Mouse (Mus musculus): Measurements from ENCODE around the gene Spin2d. TPM values are rescaled to one million over a fixed set of nuclear protein-coding genes. Genes with fewer than 3 reads are reported as not detected.
"Not testable (repeated sequence)": the region's sequence is repeated elsewhere in the genome, so short reads cannot be mapped to it uniquely, and the experiment has no call there.

Gene Spin2d
- polyA plus RNA-seq (2014; fragmentation: Nextera tagmentation; extraction: Ambion mirVana) = not detected in 2 replicates

DNA sequence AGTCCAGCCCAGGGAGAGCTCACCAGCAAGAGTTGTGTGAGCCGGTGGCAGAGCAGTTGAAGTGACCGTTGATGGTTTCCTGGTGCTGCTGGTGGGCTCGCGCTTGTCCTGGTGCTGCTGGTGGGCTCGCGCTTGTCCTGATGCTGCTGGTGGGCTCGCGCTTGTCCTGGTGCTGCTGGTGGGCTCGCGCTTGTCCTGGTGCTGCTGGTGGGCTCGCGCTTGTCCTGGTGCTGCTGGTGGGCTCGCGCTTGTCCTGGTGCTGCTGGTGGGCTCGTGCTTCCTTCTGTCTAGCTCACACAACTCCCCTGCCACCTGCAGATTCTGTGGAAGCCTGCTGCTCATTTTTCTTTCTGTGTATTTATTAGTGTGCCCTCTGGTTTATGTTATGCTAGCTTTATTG, at the start of gene Spin2d:
Spin2d (minus strand) TSS at position 101 of the 400 bp plus-strand sequence.
- H3K36me3 ChIP-seq (ENCODE audit: control insufficient read depth, insufficient read depth, low read length); H3K4me2 ChIP-seq (replicated peaks; ENCODE audit: low read depth, low read length); H3K27me3 ChIP-seq (ENCODE audit: control insufficient read depth, insufficient read depth, low read length); H3K9me3 ChIP-seq (ENCODE audit: control insufficient read depth, low read length); H3K4me3 ChIP-seq (ENCODE audit: low read length); H3K27ac ChIP-seq (ENCODE audit: low read depth, low read length); H3K4me1 ChIP-seq (ENCODE audit: control insufficient read depth, insufficient read depth, low read length); ATAC-seq (ENCODE audit: low FRiP score, low TSS enrichment); H3K9ac ChIP-seq (ENCODE audit: low read depth, low read length): not testable (repeated sequence)
- 87% methylated on average over 5 of the region's 15 CpGs for WGBS

GRCm38 (mm10) chrX:73225365-73225764, 48.6 kb upstream of the Spin2d start:
- Histone ChIP-seq H3K4me3 (ENCODE audit: low read length) (no peak overlapping the region), H3K4me2 (replicated peaks; ENCODE audit: low read depth, low read length) (no peak overlapping the region), H3K36me3 (ENCODE audit: control insufficient read depth, insufficient read depth, low read length) (no peaks in the 10 kb centered on the region), H3K9me3 (ENCODE audit: control insufficient read depth, low read length) (no peaks in the 10 kb centered on the region), H3K9ac (ENCODE audit: low read depth, low read length) (no peak overlapping the region), H3K4me1 (ENCODE audit: control insufficient read depth, insufficient read depth, low read length) (no peaks in the 10 kb centered on the region), H3K27me3 (ENCODE audit: control insufficient read depth, insufficient read depth, low read length) (peaks cover 4% of the 10 kb centered on the region; the same call in 1 of the 2 replicates), H3K27ac (ENCODE audit: low read depth, low read length) (no peak overlapping the region)
- ATAC-seq (ENCODE audit: low FRiP score, low TSS enrichment) = no peak
- WGBS = 73% methylated on average over 1 of the region's 1 CpGs

- not testable (repeated sequence) for ATAC-seq (ENCODE audit: low FRiP score, low TSS enrichment); H3K4me2 ChIP-seq (replicated peaks; ENCODE audit: low read depth, low read length); H3K9me3 ChIP-seq (ENCODE audit: control insufficient read depth, low read length); H3K4me3 ChIP-seq (ENCODE audit: low read length); H3K27me3 ChIP-seq (ENCODE audit: control insufficient read depth, insufficient read depth, low read length); H3K9ac ChIP-seq (ENCODE audit: low read depth, low read length); H3K27ac ChIP-seq (ENCODE audit: low read depth, low read length); H3K4me1 ChIP-seq (ENCODE audit: control insufficient read depth, insufficient read depth, low read length); H3K36me3 ChIP-seq (ENCODE audit: control insufficient read depth, insufficient read depth, low read length)
- WGBS = 74% methylated on average over 13 of the region's 19 CpGs
These were observed 37.2 kb upstream of the Spin2d start, which contains the start of gene Xlr4b for GRCm38 (mm10) chrX:73213819-73214564. Xlr4b (plus strand) TSS chrX:73214333.

DNA sequence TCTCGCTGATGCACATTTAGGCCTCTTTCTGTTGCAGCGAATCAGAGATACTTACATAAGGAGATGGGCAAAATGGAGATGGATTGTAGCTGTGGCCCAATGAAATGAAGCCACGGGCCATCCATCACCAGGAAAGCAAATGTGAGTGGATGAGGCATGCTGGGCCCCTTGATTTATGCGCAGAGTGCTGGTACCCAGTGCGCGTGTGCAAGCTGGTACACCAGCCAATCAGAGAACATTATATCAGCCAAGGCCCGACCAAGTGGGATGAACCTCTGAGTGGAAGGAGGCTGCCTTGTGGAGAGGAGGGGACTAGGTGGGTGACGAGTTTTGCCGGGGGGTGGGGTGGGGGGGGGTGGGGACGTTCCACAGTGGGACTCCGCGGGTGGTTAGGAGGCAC, 15.1 kb upstream of the Spin2d start, which contains the start of gene Xlr3b:
Xlr3b (plus strand) TSS at position 274 of the 400 bp plus-strand sequence.
- 73% methylated on average over 12 of the region's 12 CpGs for WGBS
- not testable (repeated sequence) for ATAC-seq (ENCODE audit: low FRiP score, low TSS enrichment)

DNA sequence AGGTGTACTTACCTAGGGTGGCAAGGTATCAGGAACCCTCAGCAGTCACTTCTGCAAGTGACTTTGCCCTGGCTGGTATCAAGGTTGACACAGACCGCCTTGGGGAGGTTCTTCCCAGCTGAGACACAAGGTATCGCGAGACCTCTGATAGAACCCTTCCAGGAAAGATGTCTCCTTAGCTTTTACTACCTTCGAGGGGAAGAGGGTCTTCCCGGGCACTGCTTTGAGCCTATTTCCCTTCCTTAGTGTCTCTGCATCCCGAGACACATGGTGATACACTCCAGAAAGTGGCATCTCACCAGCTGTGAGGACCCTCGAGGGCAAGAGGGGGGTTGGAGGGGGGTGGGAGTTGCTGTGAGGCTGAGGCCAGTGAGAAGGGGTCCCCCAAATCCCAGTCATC, 27.4 kb downstream of the Spin2d start, which contains the start of gene DXBay18:
DXBay18 (minus strand) TSS at position 101 of the 400 bp plus-strand sequence.
- H3K36me3 ChIP-seq (ENCODE audit: control insufficient read depth, insufficient read depth, low read length); H3K4me3 ChIP-seq (ENCODE audit: low read length); H3K4me2 ChIP-seq (replicated peaks; ENCODE audit: low read depth, low read length); H3K9ac ChIP-seq (ENCODE audit: low read depth, low read length); ATAC-seq (ENCODE audit: low FRiP score, low TSS enrichment); H3K4me1 ChIP-seq (ENCODE audit: control insufficient read depth, insufficient read depth, low read length); H3K27ac ChIP-seq (ENCODE audit: low read depth, low read length); H3K9me3 ChIP-seq (ENCODE audit: control insufficient read depth, low read length); H3K27me3 ChIP-seq (ENCODE audit: control insufficient read depth, insufficient read depth, low read length): not testable (repeated sequence)
- no CpG with 5 or more reads among the region's 7 CpGs for WGBS

More for the DNA sequence above, 15.1 kb upstream of the Spin2d start, which contains the start of gene Xlr3b:
- H3K4me2 ChIP-seq (replicated peaks; ENCODE audit: low read depth, low read length); H3K27me3 ChIP-seq (ENCODE audit: control insufficient read depth, insufficient read depth, low read length); H3K4me1 ChIP-seq (ENCODE audit: control insufficient read depth, insufficient read depth, low read length); H3K4me3 ChIP-seq (ENCODE audit: low read length); H3K9me3 ChIP-seq (ENCODE audit: control insufficient read depth, low read length); H3K27ac ChIP-seq (ENCODE audit: low read depth, low read length); H3K9ac ChIP-seq (ENCODE audit: low read depth, low read length); H3K36me3 ChIP-seq (ENCODE audit: control insufficient read depth, insufficient read depth, low read length): not testable (repeated sequence)

DNA sequence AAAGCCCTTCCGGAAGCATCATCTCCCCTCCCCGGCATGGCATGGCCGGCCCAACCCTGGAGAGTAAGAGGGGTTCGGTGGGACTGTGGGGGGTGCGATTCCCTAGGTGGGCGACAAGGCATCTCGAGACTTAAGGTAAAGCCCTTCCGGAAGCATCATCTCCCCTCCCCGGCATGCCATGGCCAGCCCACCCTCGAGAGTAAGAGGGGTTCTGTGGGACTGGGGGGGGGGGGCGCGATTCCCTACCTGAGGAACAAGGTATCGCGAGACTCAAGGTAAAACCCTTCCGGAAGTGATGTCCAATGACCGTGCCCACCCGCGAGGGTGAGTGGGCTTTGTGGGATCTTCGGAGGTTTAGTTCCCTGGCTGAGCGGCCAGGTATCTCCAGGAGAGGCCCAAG, 28.3 kb downstream of the Spin2d start, which contains the start of gene Xlr5b:
Xlr5b (plus strand) TSS at position 301 of the 400 bp plus-strand sequence.
- H3K27ac ChIP-seq (ENCODE audit: low read depth, low read length); H3K36me3 ChIP-seq (ENCODE audit: control insufficient read depth, insufficient read depth, low read length); H3K9ac ChIP-seq (ENCODE audit: low read depth, low read length); H3K4me2 ChIP-seq (replicated peaks; ENCODE audit: low read depth, low read length); H3K4me1 ChIP-seq (ENCODE audit: control insufficient read depth, insufficient read depth, low read length); H3K4me3 ChIP-seq (ENCODE audit: low read length); H3K9me3 ChIP-seq (ENCODE audit: control insufficient read depth, low read length); H3K27me3 ChIP-seq (ENCODE audit: control insufficient read depth, insufficient read depth, low read length); ATAC-seq (ENCODE audit: low FRiP score, low TSS enrichment): not testable (repeated sequence)
- whole genome bisulfite sequencing = no CpG with 5 or more reads among the region's 20 CpGs

DNA sequence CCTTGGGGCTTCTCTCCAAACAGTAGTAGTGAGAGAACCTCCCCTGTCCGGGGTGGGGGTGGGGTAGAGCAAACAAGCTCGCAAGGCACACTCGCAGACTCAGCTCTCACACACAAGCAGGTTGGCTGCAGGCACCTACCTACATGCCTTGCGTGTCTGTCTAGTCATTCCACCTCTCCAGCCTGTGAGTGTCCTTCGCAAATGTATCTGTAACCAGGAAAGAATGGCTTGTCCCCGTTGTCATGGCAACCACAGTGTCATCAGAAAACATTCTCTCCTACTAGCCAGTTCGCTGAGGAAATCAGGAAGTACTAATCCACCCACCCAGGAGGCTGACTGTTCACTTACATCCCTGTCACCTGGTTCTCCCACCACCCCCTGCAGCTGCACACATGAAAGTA, 33.6 kb downstream of the Spin2d start:
- not testable (repeated sequence) for H3K4me1 ChIP-seq (ENCODE audit: control insufficient read depth, insufficient read depth, low read length); H3K4me3 ChIP-seq (ENCODE audit: low read length); ATAC-seq (ENCODE audit: low FRiP score, low TSS enrichment); H3K9ac ChIP-seq (ENCODE audit: low read depth, low read length); H3K4me2 ChIP-seq (replicated peaks; ENCODE audit: low read depth, low read length); H3K27me3 ChIP-seq (ENCODE audit: control insufficient read depth, insufficient read depth, low read length); H3K9me3 ChIP-seq (ENCODE audit: control insufficient read depth, low read length); H3K27ac ChIP-seq (ENCODE audit: low read depth, low read length); H3K36me3 ChIP-seq (ENCODE audit: control insufficient read depth, insufficient read depth, low read length)
- WGBS = no CpG with 5 or more reads among the region's 7 CpGs

Other genes with a start within 250 kb of the Spin2d start
- 3.0 and 4.9 TPM in 2 replicates for gene Zfp185, start 189.7 kb downstream of the Spin2d start, polyA plus RNA-seq (2014; fragmentation: Nextera tagmentation; extraction: Ambion mirVana)
- not detected in 2 replicates for gene Pnma5, start 139.9 kb downstream of the Spin2d start, polyA plus RNA-seq (2014; fragmentation: Nextera tagmentation; extraction: Ambion mirVana)
- 0.12 TPM in 1 of 2 replicates, not detected in the other for gene Pnma3, start 112.2 kb downstream of the Spin2d start, polyA plus RNA-seq (2014; fragmentation: Nextera tagmentation; extraction: Ambion mirVana)
- 0.46 TPM in 1 of 2 replicates, not detected in the other for gene Xlr4a, start 94.5 kb downstream of the Spin2d start, polyA plus RNA-seq (2014; fragmentation: Nextera tagmentation; extraction: Ambion mirVana)
- gene Xlr3a, start 79.9 kb downstream of the Spin2d start, polyA plus RNA-seq (2014; fragmentation: Nextera tagmentation; extraction: Ambion mirVana) = 0.51 and 1.4 TPM in 2 replicates
- not detected in 2 replicates for gene Gm14685, start 59.9 kb downstream of the Spin2d start, polyA plus RNA-seq (2014; fragmentation: Nextera tagmentation; extraction: Ambion mirVana)
- not detected in 2 replicates for gene Xlr5b, start 28.2 kb downstream of the Spin2d start, polyA plus RNA-seq (2014; fragmentation: Nextera tagmentation; extraction: Ambion mirVana)
- not detected in 2 replicates for gene DXBay18, start 27.5 kb downstream of the Spin2d start, polyA plus RNA-seq (2014; fragmentation: Nextera tagmentation; extraction: Ambion mirVana)
- 6.0 and 8.6 TPM in 2 replicates for gene Xlr3b, start 15.2 kb upstream of the Spin2d start, polyA plus RNA-seq (2014; fragmentation: Nextera tagmentation; extraction: Ambion mirVana)
- 0.50 TPM in 1 of 2 replicates, not detected in the other for gene Xlr4b, start 37.3 kb upstream of the Spin2d start, polyA plus RNA-seq (2014; fragmentation: Nextera tagmentation; extraction: Ambion mirVana)
- gene F8a, start 51.3 kb upstream of the Spin2d start, polyA plus RNA-seq (2014; fragmentation: Nextera tagmentation; extraction: Ambion mirVana) = 9.1 and 9.9 TPM in 2 replicates
- not detected in 2 replicates for gene Xlr4c, start 66.1 kb upstream of the Spin2d start, polyA plus RNA-seq (2014; fragmentation: Nextera tagmentation; extraction: Ambion mirVana)
- not detected in 2 replicates for gene Xlr3c, start 88.4 kb upstream of the Spin2d start, polyA plus RNA-seq (2014; fragmentation: Nextera tagmentation; extraction: Ambion mirVana)
- 0.31 TPM in 1 of 2 replicates, not detected in the other for gene Xlr5a, start 116.0 kb upstream of the Spin2d start, polyA plus RNA-seq (2014; fragmentation: Nextera tagmentation; extraction: Ambion mirVana)
- gene Xlr5c, start 116.0 kb upstream of the Spin2d start, polyA plus RNA-seq (2014; fragmentation: Nextera tagmentation; extraction: Ambion mirVana) = not detected in 2 replicates
- not detected in 2 replicates for gene Gm45015, start 159.9 kb upstream of the Spin2d start, polyA plus RNA-seq (2014; fragmentation: Nextera tagmentation; extraction: Ambion mirVana)
- gene Zfp275, start 165.6 kb upstream of the Spin2d start, polyA plus RNA-seq (2014; fragmentation: Nextera tagmentation; extraction: Ambion mirVana) = 11.1 and 17.1 TPM in 2 replicates
- not detected in 2 replicates for gene Gm18336, start 221.7 kb upstream of the Spin2d start, polyA plus RNA-seq (2014; fragmentation: Nextera tagmentation; extraction: Ambion mirVana)
- gene Zfp92, start 234.1 kb upstream of the Spin2d start, polyA plus RNA-seq (2014; fragmentation: Nextera tagmentation; extraction: Ambion mirVana) = not detected in 2 replicates